Mouse (Mus musculus) MEL (cell line): ENCODE data around the gene P2rx3. TPM values are rescaled to one million over a fixed set of nuclear protein-coding genes. Genes with fewer than 3 reads are reported as not detected.

Experiments
- DNase-seq: peaks from one replicate; pipeline ENCODE4 v3.0.0; 2011; ENCODE audit warnings: low read depth, low spot score
- H3K27ac ChIP-seq: 2 replicates; pipeline ENCODE4 v1.5.1; 2012; ENCODE audit warnings: low read depth, mild to moderate bottlenecking, control low read depth, low read length, moderate library complexity; ENCODE audit not compliant: control insufficient read depth
- H3K27me3 ChIP-seq, 2 experiments: fragments of 150-350 bp in 1 of 2; sonication (generic) in 1 of 2; 2 replicates each; pipeline ENCODE4 v1.6.1; 2012; ENCODE audit warnings: low read length in 2 of 2, mild to moderate bottlenecking in 2 of 2, improper control_type of control experiment in 1 of 2, moderate library complexity in 1 of 2; ENCODE audit not compliant: insufficient read depth in 2 of 2, control insufficient read depth in 1 of 2
- H3K36me3 ChIP-seq, 2 experiments: 2 replicates each; pipeline ENCODE4 v1.6.1; 2012 to 2014; ENCODE audit warnings: low read length in 2 of 2, improper control_type of control experiment in 1 of 2, inconsistent platforms in 1 of 2, mild to moderate bottlenecking in 1 of 2; ENCODE audit not compliant: insufficient read depth in 2 of 2, control insufficient read depth in 1 of 2
- H3K4me1 ChIP-seq, 2 experiments: fragments of 150-350 bp in 1 of 2; sonication (generic) in 1 of 2; 2 replicates each; pipeline ENCODE4 v1.6.1; 2012; ENCODE audit warnings: low read length in 2 of 2, improper control_type of control experiment in 1 of 2, mild to moderate bottlenecking in 1 of 2; ENCODE audit not compliant: insufficient read depth in 2 of 2, control insufficient read depth in 1 of 2
- H3K4me3 ChIP-seq, 2 experiments: fragments of 150-350 bp in 1 of 2; sonication (generic) in 1 of 2; 2 replicates each; pipeline ENCODE4 v1.5.1; 2012; ENCODE audit warnings: low read depth in 2 of 2, low read length in 2 of 2, mild to moderate bottlenecking in 2 of 2, moderate library complexity in 2 of 2, control low read depth in 1 of 2, improper control_type of control experiment in 1 of 2; ENCODE audit not compliant: control insufficient read depth in 1 of 2, insufficient read depth in 1 of 2
- H3K79me2 ChIP-seq: 2 replicates; pipeline ENCODE4 v1.6.1; 2012; ENCODE audit warnings: mild to moderate bottlenecking, low read length, moderate library complexity; ENCODE audit not compliant: control insufficient read depth, poor library complexity, insufficient read depth
- H3K9ac ChIP-seq: 2 replicates; pipeline ENCODE4 v1.6.1; 2012; ENCODE audit warnings: low read depth, mild to moderate bottlenecking, control low read depth, low read length, moderate library complexity; ENCODE audit not compliant: control insufficient read depth, poor library complexity, severe bottlenecking
- H3K9me3 ChIP-seq: fragments of 150-350 bp; sonication (generic); replicated peaks from 2 replicates; pipeline ENCODE4 v1.6.1; 2012; ENCODE audit warnings: mild to moderate bottlenecking, low read length, improper control_type of control experiment, moderate library complexity; ENCODE audit not compliant: insufficient read depth
- BHLHE40 ChIP-seq: IDR thresholded peaks from 2 replicates; pipeline ENCODE4 v1.6.1; 2012; ENCODE audit warnings: low read depth, mild to moderate bottlenecking, inconsistent platforms, low read length, improper control_type of control experiment, borderline replicate concordance
- CHD1 ChIP-seq: IDR thresholded peaks from 2 replicates; pipeline ENCODE4 v1.6.1; 2012; ENCODE audit warnings: low read depth, mild to moderate bottlenecking, inconsistent platforms, low read length, improper control_type of control experiment
- CHD2 ChIP-seq: IDR thresholded peaks from 2 replicates; pipeline ENCODE4 v1.6.1; 2011; ENCODE audit warnings: low read length, improper control_type of control experiment
- E2F4 ChIP-seq: IDR thresholded peaks from 2 replicates; pipeline ENCODE4 v1.6.1; 2011; ENCODE audit warnings: low read depth, low read length, improper control_type of control experiment, borderline replicate concordance
- ELF1 ChIP-seq: IDR thresholded peaks from 2 replicates; pipeline ENCODE4 v1.6.1; 2014; ENCODE audit warnings: low read depth, mild to moderate bottlenecking, inconsistent platforms, low read length, improper control_type of control experiment, moderate library complexity
- EP300 ChIP-seq, 2 experiments: IDR thresholded peaks; 2 replicates each; pipeline ENCODE4 v1.6.1; 2011; ENCODE audit warnings: improper control_type of control experiment in 2 of 2, low read length in 2 of 2, low read depth in 1 of 2, mild to moderate bottlenecking in 1 of 2
- ETS1 ChIP-seq: IDR thresholded peaks from 2 replicates; pipeline ENCODE4 v1.6.1; 2012; ENCODE audit warnings: low read depth, mild to moderate bottlenecking, inconsistent platforms, low read length, improper control_type of control experiment, moderate library complexity
- GATA1 ChIP-seq: IDR thresholded peaks from 2 replicates; pipeline ENCODE4 v1.6.1; 2011; ENCODE audit warnings: low read depth, low read length, improper control_type of control experiment
- JUND ChIP-seq: IDR thresholded peaks from 2 replicates; pipeline ENCODE4 v1.6.1; 2011; ENCODE audit warnings: low read depth, mild to moderate bottlenecking, improper control_type of control experiment, low read length
- MAFK ChIP-seq: IDR thresholded peaks from 2 replicates; pipeline ENCODE4 v1.6.1; 2011; ENCODE audit warnings: low read depth, mild to moderate bottlenecking, low read length, improper control_type of control experiment, borderline replicate concordance
- MEF2A ChIP-seq: IDR thresholded peaks from 2 replicates; pipeline ENCODE4 v1.6.1; 2014; ENCODE audit warnings: low read depth, mild to moderate bottlenecking, inconsistent platforms, low read length, improper control_type of control experiment; ENCODE audit not compliant: poor library complexity, insufficient replicate concordance, severe bottlenecking; ENCODE audit errors: extremely low read depth
- MXI1 ChIP-seq: IDR thresholded peaks from 2 replicates; pipeline ENCODE4 v1.6.1; 2011; ENCODE audit warnings: mild to moderate bottlenecking, low read depth, low read length, improper control_type of control experiment
- POLR2A ChIP-seq, 2 experiments: IDR thresholded peaks; 2 replicates each; pipeline ENCODE4 v1.6.1; 2011 to 2012; ENCODE audit warnings: low read length in 2 of 2, mild to moderate bottlenecking in 2 of 2, control low read depth in 1 of 2, improper control_type of control experiment in 1 of 2, low read depth in 1 of 2, moderate library complexity in 1 of 2; ENCODE audit not compliant: control insufficient read depth in 1 of 2, insufficient read depth in 1 of 2, poor library complexity in 1 of 2
- POLR2AphosphoS2 ChIP-seq: IDR thresholded peaks from 2 replicates; pipeline ENCODE4 v1.6.1; 2011; ENCODE audit warnings: low read length, improper control_type of control experiment
- RCOR1 ChIP-seq: IDR thresholded peaks from 2 replicates; pipeline ENCODE4 v1.6.1; 2012; ENCODE audit warnings: low read depth, mild to moderate bottlenecking, inconsistent platforms, low read length, improper control_type of control experiment
- SIN3A ChIP-seq: IDR thresholded peaks from 2 replicates; pipeline ENCODE4 v1.6.1; 2012; ENCODE audit warnings: low read length, improper control_type of control experiment, inconsistent platforms
- SMC3 ChIP-seq: IDR thresholded peaks from 2 replicates; pipeline ENCODE4 v1.6.1; 2011; ENCODE audit warnings: low read depth, low read length, improper control_type of control experiment
- TCF12 ChIP-seq: IDR thresholded peaks from 2 replicates; pipeline ENCODE4 v1.6.1; 2014; ENCODE audit warnings: low read depth, mild to moderate bottlenecking, inconsistent platforms, low read length, improper control_type of control experiment, moderate library complexity
- USF1 ChIP-seq: IDR thresholded peaks from 2 replicates; pipeline ENCODE4 v1.6.1; 2014; ENCODE audit warnings: low read depth, mild to moderate bottlenecking, inconsistent platforms, low read length, improper control_type of control experiment, moderate library complexity
- ZC3H11A ChIP-seq: IDR thresholded peaks from 2 replicates; pipeline ENCODE4 v1.6.1; 2012; ENCODE audit warnings: low read depth, mild to moderate bottlenecking, inconsistent platforms, low read length, improper control_type of control experiment
- ZMIZ1 ChIP-seq: IDR thresholded peaks from 2 replicates; pipeline ENCODE4 v1.6.1; 2012; ENCODE audit warnings: low read depth, mild to moderate bottlenecking, inconsistent platforms, low read length, improper control_type of control experiment, moderate library complexity
- ZNF384 ChIP-seq: IDR thresholded peaks from 2 replicates; pipeline ENCODE4 v1.6.1; 2012; ENCODE audit warnings: low read depth, mild to moderate bottlenecking, inconsistent platforms, low read length, improper control_type of control experiment
- polyA plus RNA-seq, 2 experiments: library from polyadenylated mRNA; stranded (reverse) in 1 of 2; unstranded in 1 of 2; fragments of >175 nt in 1 of 2; fragments of >200 nt in 1 of 2; gene quantifications; 2 replicates each; pipeline versions ENCODE4 v1.2.1 to v1.2.4; 2012; ENCODE audit warnings: low replicate concordance in 2 of 2, low read depth in 1 of 2; ENCODE audit not compliant: insufficient read length in 2 of 2, insufficient read depth in 1 of 2, missing spikeins in 1 of 2
- total RNA-seq: library from RNA; depleted of rRNA; stranded (reverse); fragments of 300-350 nt; gene quantifications from 2 replicates; pipeline ENCODE4 v1.2.3, GENCODE M21; 2012

The P2rx3 gene
- total and polyA plus RNA-seq, 3 experiments = 0.36 TPM; not detected in 2

- no peaks in the 10 kb centered on the region for H3K27me3 ChIP-seq
- DNase-seq = no peak
- H3K4me3 ChIP-seq = no peak overlapping the region
- H3K9ac ChIP-seq = no peak overlapping the region
- H3K79me2 ChIP-seq = no peaks in the 10 kb centered on the region
- H3K4me1 ChIP-seq = peaks cover 3 to 8% of the 10 kb centered on the region in 2 experiments
- no peak overlapping the region for H3K27ac ChIP-seq
- peak; percentile 18; the same call in 1 of the 2 replicates for TF ChIP-seq POLR2AphosphoS2
- TF ChIP-seq RCOR1 = no peak
- no peak for TF ChIP-seq ZMIZ1
- no peaks in the 10 kb centered on the region for H3K9me3 ChIP-seq
- H3K36me3 ChIP-seq = peaks cover 3 to 16% of the 10 kb centered on the region in 2 experiments; a peak in 3 of 4 replicates
Measured at GRCm38 (mm10) chr2:84961300-84961699, 76.0 kb downstream of the P2rx3 start.

GRCm38 (mm10) chr2:84958588-84959264 lies 78.5 kb downstream of the P2rx3 start:
- no peak for TF ChIP-seq TCF12
- TF ChIP-seq RCOR1 = no peak
- TF ChIP-seq ZNF384 = peak; percentile 84
- TF ChIP-seq USF1 = peak; percentile 76
- TF ChIP-seq EP300 (IDR thresholded peaks at IDR 0.05; ENCODE audit: low read depth in 1 of 2, low read length in 2 of 2) = peak; percentile 34 to 63; a peak in 2 of 4 replicates
- TF ChIP-seq BHLHE40 = no peak
- no peak for TF ChIP-seq CHD2
- no peak for TF ChIP-seq E2F4
- TF ChIP-seq ETS1 = peak; percentile 76
- TF ChIP-seq ELF1 = no peak
- TF ChIP-seq ZC3H11A = no peak
- peak; percentile 52; the same call in 1 of the 2 replicates for TF ChIP-seq SIN3A
- no peak for TF ChIP-seq MAFK
- TF ChIP-seq MXI1 = peak; percentile 57
- peak in 1 of 2 experiments; percentile 34; a peak in 1 of 4 replicates for TF ChIP-seq POLR2A (IDR thresholded peaks at IDR 0.05; ENCODE audit: control insufficient read depth in 1 of 2, insufficient read depth in 1 of 2, low read depth in 1 of 2, low read length in 2 of 2, poor library complexity in 1 of 2)
- no peak for TF ChIP-seq CHD1
- TF ChIP-seq SMC3 = no peak
- TF ChIP-seq ZMIZ1 = no peak
- TF ChIP-seq JUND = no peak
- peak; percentile 63 for TF ChIP-seq GATA1
- no peak for TF ChIP-seq MEF2A
- no peaks in the 10 kb centered on the region for H3K9me3 ChIP-seq
- H3K4me1 ChIP-seq = peaks cover 3 to 8% of the 10 kb centered on the region in 2 experiments
- no peak overlapping the region for H3K4me3 ChIP-seq
- peaks cover 3 to 16% of the 10 kb centered on the region in 2 experiments; a peak in 3 of 4 replicates for H3K36me3 ChIP-seq
- 0 out of 2 replicates have a peak overlapping the region, but pooled peaks have one; percentile 8 for H3K27ac ChIP-seq
- no peak overlapping the region for H3K9ac ChIP-seq
- DNase-seq = peak; percentile 36
- no peaks in the 10 kb centered on the region for H3K79me2 ChIP-seq
- no peaks in the 10 kb centered on the region for H3K27me3 ChIP-seq
